Mouse (Mus musculus) kidney, embryonic 14.5 days (tissue): ENCODE results near the gene Pcbp1. TPM values are rescaled to one million over a fixed set of nuclear protein-coding genes. Genes with fewer than 3 reads are reported as not detected.
"Not testable (repeated sequence)": the region's sequence is repeated elsewhere in the genome, so short reads cannot be mapped to it uniquely, and the experiment has no call there.

Source experiments
- ATAC-seq: fragments of 200-750 bp; cut with Nextera tagmentation; 2 replicates; pipeline ENCODE4 v1.8.0; 2017; ENCODE audit warnings: moderate number of reproducible peaks, mild to moderate bottlenecking, moderate TSS enrichment, moderate library complexity; ENCODE audit not compliant: low FRiP score, low TSS enrichment
- H3K27ac ChIP-seq: fragments of 300-500 bp; sonication (generic); 2 replicates; pipeline ENCODE4 v1.5.1; 2014; ENCODE audit warnings: low read depth, mild to moderate bottlenecking, low read length, moderate library complexity, mixed read lengths
- H3K27me3 ChIP-seq: fragments of 300-500 bp; sonication (generic); 2 replicates; pipeline ENCODE4 v1.6.1; 2014; ENCODE audit warnings: mild to moderate bottlenecking, low read length; ENCODE audit not compliant: control insufficient read depth, insufficient read depth
- H3K36me3 ChIP-seq: fragments of 300-500 bp; sonication (generic); 2 replicates; pipeline ENCODE4 v1.6.1; 2014; ENCODE audit warnings: low read length, mixed read lengths; ENCODE audit not compliant: control insufficient read depth, insufficient read depth
- H3K4me1 ChIP-seq: fragments of 300-500 bp; sonication (generic); 2 replicates; pipeline ENCODE4 v1.6.1; 2014; ENCODE audit warnings: low read length, mixed read lengths; ENCODE audit not compliant: control insufficient read depth, insufficient read depth
- H3K4me2 ChIP-seq: fragments of 300-500 bp; sonication (generic); replicated peaks from 2 replicates; pipeline ENCODE4 v1.6.1; 2014; ENCODE audit warnings: low read depth, mild to moderate bottlenecking, low read length
- H3K4me3 ChIP-seq: fragments of 300-500 bp; sonication (generic); 2 replicates; pipeline ENCODE4 v1.5.1; 2014; ENCODE audit warnings: mild to moderate bottlenecking, low read length
- H3K9ac ChIP-seq: fragments of 300-500 bp; sonication (generic); 2 replicates; pipeline ENCODE4 v1.6.1; 2014; ENCODE audit warnings: low read depth, mild to moderate bottlenecking, low read length, moderate library complexity
- H3K9me3 ChIP-seq: fragments of 300-500 bp; sonication (generic); 2 replicates; pipeline ENCODE4 v1.6.1; 2016; ENCODE audit warnings: low read length; ENCODE audit not compliant: control insufficient read depth
- WGBS: fragments of 180-500 bp; shearing (Covaris S2); extraction: QIAGEN DNeasy Blood & Tissue Kit; methylation state at CpG from one replicate; pipeline ENCODE4 v1.1.7; 2014; 5-methylcytosine and 5-hydroxymethylcytosine counted together
- polyA plus RNA-seq: library from polyadenylated mRNA; unstranded; fragments of >200 nt; fragmentation: Nextera tagmentation; extraction: Ambion mirVana; gene quantifications from 2 replicates; pipeline ENCODE4 v1.2.1, GENCODE M21; 2014

Gene Pcbp1
- 475 and 492 TPM in 2 replicates for polyA plus RNA-seq

DNA sequence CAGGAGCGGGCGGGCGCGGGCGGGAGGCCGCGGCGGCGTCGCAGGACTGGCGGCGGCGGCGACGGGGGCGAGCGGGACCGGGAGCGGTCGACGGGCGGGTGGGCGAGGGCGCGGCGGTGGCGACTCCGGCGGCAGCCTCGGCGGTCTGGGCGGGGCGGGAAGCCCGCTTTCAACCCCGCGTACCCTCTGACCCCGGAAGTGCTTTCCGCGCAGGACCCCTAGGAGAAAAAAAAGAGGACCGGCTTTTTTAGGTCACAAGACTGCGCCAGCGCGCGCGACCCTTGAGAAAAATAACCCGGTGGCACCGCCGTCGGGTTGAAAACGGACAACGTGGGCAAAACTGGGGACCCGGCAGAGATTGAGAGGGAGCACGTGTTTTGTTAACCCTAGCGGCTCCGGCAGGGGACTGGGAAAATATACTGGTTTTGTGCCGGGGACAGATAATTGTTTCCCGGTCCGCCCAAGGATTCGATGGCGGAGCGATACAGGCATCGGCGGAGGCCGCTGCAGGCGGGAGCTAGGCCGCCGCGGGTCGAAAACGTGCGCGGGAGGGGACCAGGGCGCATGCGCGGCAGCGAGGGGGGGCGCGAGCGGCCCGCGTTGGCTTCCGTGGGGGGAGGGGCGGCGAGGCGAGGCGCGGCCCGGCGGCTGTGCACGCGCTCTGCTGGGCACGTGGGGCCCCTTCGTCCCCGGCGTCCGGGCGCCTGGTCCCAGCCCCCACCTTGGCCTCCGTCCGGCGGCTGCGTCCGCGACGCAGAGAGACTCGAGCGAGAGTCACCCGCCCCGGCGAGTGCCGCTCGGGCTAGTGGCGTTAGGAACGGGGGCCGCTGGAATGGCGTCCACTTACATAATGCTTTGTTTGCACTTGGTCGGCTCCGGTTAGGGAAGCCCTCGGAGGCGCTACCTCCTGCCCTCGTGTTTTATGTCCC is at the start of gene Pcbp1:
Pcbp1 (minus strand) TSS at position 290 of the 929 bp plus-strand sequence.
- under 1% methylated on average over 80 of the region's 120 CpGs for WGBS
- H3K9ac ChIP-seq: peak within 1 kb of the TSS; percentile 98
- ATAC-seq: peak; percentile 85
- H3K4me2 ChIP-seq: peak within 1 kb of the TSS; percentile 83
- peak within 1 kb of the TSS; percentile 71 for H3K4me3 ChIP-seq
- H3K9me3 ChIP-seq: no peaks in the 10 kb centered on the region
- H3K27ac ChIP-seq: peak within 1 kb of the TSS; percentile 100
- peaks cover 23% of the 10 kb centered on the region for H3K36me3 ChIP-seq
- peaks cover 15% of the 10 kb centered on the region; the same call in 1 of the 2 replicates for H3K4me1 ChIP-seq
- H3K27me3 ChIP-seq: no peaks in the 10 kb centered on the region

DNA sequence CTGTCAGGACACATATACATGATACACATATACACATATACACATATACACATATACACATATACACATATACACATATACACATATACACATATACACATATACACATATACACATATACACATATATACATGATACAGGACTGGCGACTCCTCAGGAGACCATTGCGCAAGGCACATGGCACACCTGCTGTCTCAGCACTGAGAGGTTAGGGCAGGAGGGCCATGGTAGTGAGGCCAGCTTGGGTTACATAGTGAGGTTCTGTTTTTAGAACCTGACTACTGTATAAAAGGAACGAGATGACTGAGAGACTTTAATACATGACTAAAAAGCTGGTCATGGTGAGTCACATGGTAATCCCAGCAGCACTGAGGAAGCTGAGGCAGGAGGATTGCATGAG is 48.4 kb upstream of the Pcbp1 start:
- Histone ChIP-seq H3K4me1 (peaks cover 3% of the 10 kb centered on the region; the same call in 1 of the 2 replicates), H3K4me3 (no peak overlapping the region), H3K9ac (no peak overlapping the region), H3K9me3 (no peaks in the 10 kb centered on the region), H3K4me2 (no peak overlapping the region), H3K27ac (no peak overlapping the region), H3K36me3 (no peaks in the 10 kb centered on the region), H3K27me3 (no peaks in the 10 kb centered on the region)
- WGBS: 94% methylated on average over 3 of the region's 3 CpGs
- ATAC-seq: no peak

DNA sequence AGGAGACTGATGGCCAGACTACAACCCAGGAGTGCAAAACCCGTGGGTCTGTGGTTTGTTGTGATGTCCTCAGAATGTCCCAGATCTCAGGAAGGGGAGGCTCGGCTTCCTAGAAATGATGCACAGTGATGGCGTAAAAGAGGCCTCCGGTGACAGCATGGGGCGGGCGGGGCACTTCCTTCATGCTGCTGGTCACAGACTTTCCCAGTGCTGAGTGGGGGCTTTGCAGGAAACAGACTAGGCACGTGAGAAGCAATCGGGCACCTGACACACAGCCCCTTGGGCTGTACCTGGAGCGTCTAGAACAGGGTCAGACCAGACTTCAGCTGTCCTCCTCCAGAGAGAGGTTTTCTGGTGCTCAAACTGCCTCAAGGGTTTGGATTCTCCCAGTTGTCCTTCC is 44.7 kb upstream of the Pcbp1 start:
- Histone ChIP-seq H3K9ac (no peak overlapping the region), H3K9me3 (no peaks in the 10 kb centered on the region), H3K4me1 (peaks cover 3% of the 10 kb centered on the region; the same call in 1 of the 2 replicates), H3K4me3 (no peak overlapping the region), H3K36me3 (peaks cover 1% of the 10 kb centered on the region; the same call in 1 of the 2 replicates), H3K27ac (no peak overlapping the region), H3K4me2 (no peak overlapping the region), H3K27me3 (no peaks in the 10 kb centered on the region)
- 54% methylated on average over 9 of the region's 9 CpGs for WGBS
- ATAC-seq: no peak

DNA sequence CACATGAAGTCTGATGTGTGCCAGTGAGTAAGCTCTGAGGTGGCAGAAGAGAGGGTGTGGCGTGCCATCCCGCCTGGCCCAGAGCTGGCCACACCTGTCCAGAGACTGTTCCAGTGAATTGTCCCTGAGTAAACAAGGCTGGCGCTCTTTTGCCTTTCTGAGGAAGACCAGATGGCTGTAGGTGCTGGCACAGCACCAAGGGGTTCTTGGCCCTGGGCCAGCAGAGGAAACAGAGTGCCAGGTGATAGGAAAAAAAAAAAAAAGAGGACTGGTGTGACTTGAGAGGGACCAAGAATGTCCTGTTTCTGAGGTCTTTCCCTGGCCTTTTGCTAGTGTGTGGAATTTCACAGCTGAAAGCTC is 43.3 kb upstream of the Pcbp1 start:
- 0 out of 2 replicates have a peak, but pooled peaks have one; percentile 24 for ATAC-seq
- peaks cover 3% of the 10 kb centered on the region; the same call in 1 of the 2 replicates for H3K4me1 ChIP-seq
- H3K27ac ChIP-seq: no peak overlapping the region
- no peaks in the 10 kb centered on the region for H3K9me3 ChIP-seq
- H3K4me2 ChIP-seq: no peak overlapping the region
- H3K27me3 ChIP-seq: no peaks in the 10 kb centered on the region
- WGBS: 60% methylated on average over 3 of the region's 3 CpGs
- no peak overlapping the region for H3K9ac ChIP-seq
- H3K36me3 ChIP-seq: peaks cover 13% of the 10 kb centered on the region; the same call in 1 of the 2 replicates
- no peak overlapping the region for H3K4me3 ChIP-seq

DNA sequence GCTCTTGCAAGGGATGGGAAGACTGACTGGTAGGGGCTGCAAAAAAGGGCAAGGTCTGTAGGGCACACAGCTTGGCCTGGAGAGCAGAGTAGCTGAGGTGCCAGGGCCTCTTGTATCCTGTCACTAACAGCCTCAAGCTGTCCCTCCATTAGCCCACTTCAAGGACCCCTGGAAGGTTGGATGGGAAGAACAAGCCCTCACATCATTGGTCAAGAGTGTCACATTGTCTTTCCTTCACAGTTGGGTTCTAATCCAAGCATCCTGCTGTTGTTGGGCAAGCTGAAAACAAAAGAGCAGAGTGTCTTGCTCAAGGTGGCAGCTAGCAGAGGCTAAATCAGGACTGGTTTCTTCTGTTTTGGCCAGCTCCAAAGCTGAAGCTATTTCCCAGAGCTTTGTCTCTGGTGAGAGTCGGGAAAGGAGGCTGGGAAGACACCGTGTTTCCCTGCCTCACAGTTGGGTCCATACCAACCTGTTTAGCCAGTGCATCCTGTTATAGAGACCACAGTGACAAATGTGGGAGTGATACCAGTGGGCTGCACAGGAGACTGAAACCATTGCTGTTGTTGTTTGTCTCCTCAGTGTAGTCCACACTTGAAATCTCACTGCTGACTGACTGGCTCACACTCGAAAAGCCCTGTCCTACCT is 42.8 kb upstream of the Pcbp1 start:
- Histone ChIP-seq H3K27ac (no peak overlapping the region), H3K4me1 (peaks cover 3% of the 10 kb centered on the region; the same call in 1 of the 2 replicates), H3K36me3 (peaks cover 16% of the 10 kb centered on the region; the same call in 1 of the 2 replicates), H3K4me2 (no peak overlapping the region), H3K27me3 (no peaks in the 10 kb centered on the region), H3K9ac (no peak overlapping the region), H3K9me3 (no peaks in the 10 kb centered on the region), H3K4me3 (no peak overlapping the region)
- ATAC-seq: no peak
- WGBS: 55% methylated on average over 3 of the region's 3 CpGs

DNA sequence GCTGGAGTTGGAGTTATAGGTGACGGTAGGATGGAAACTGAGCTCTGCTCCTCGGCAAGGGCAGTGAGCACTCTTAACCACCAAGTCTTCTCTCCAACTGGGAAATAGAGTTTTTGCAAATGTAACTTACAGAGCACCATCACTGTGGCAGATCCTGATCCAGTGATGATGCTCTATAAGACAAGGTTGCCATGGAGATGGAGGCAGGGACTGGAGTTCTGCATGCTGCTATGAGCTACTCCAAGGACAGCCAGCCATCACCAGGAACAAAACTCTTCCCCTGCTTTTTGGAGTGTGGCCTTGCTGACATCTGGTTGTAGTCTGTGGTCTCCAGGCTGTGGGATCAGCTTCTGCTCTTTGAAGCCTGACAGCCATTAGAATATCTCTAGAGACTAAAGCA is 39.7 kb upstream of the Pcbp1 start:
- H3K27ac ChIP-seq: no peak overlapping the region
- no peak overlapping the region for H3K9ac ChIP-seq
- peaks cover 36% of the 10 kb centered on the region; the same call in 1 of the 2 replicates for H3K36me3 ChIP-seq
- ATAC-seq: no peak
- H3K27me3 ChIP-seq: no peaks in the 10 kb centered on the region
- 93% methylated on average over 2 of the region's 2 CpGs for WGBS
- H3K4me3 ChIP-seq: no peak overlapping the region
- H3K4me1 ChIP-seq: peaks cover under 1% of the 10 kb centered on the region; the same call in 1 of the 2 replicates
- no peak overlapping the region for H3K4me2 ChIP-seq
- H3K9me3 ChIP-seq: no peaks in the 10 kb centered on the region

DNA sequence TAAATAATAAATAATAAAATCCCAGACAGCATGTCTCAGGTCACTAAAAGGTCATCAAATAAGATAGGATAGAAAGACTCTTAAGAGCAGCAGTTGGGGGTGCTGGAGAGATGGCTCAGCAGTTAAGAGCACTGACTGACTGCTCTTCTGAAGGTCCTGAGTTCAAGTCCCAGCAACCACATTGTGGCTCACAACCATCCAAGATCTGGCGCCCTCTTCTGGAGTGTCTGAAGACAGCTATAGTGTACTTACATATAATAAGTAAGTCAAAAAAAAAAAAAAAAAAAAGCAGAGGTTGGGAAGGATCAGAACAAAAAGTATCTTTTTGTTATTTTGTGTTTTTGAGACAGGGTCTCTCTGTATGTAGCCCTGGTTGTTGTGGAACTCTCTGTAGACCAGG is 31.1 kb upstream of the Pcbp1 start:
- not testable (repeated sequence) for H3K4me3 ChIP-seq, H3K4me2 ChIP-seq, H3K9me3 ChIP-seq, ATAC-seq, H3K27me3 ChIP-seq, H3K27ac ChIP-seq, H3K9ac ChIP-seq, H3K4me1 ChIP-seq
- peaks cover 26% of the 10 kb centered on the region for H3K36me3 ChIP-seq
- WGBS: 97% methylated on average over 1 of the region's 1 CpGs

DNA sequence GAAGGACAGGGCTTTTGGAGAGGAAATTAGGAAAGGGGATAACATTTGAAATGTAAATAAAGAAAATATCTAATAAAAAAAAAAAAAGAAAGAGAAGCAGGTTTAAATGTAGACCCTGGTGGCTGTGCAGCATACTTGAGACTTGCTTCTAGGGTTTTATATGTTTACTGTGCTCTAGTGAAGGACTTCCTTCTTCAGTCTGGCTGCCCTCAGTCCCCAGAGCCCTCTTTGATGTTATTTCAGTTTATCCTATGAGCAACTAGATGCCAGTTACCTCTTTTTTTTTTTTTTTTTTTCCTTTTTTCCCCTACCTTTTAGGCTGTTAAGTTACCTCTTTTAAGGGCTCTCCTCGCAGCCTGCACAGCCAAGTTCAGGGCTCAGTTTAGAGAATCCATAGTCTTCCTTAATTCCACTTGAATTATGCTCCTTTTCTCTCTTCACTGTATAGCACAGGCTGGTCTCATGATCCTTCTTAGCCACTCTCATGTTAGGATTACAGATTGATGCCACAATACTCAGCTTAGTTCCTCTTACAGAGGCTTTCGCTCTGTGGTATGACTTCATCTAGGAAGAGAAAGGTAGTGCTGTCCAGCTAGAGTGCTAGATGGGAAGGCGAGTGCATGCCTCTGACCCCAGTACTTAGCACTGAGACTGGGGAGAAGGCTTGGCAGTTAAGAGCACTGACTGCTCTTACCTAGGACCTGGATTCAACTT is 30.4 kb upstream of the Pcbp1 start:
- Histone ChIP-seq H3K27ac (no peak overlapping the region), H3K4me2 (no peak overlapping the region), H3K4me3 (no peak overlapping the region), H3K36me3 (peaks cover 27% of the 10 kb centered on the region), H3K27me3 (no peaks in the 10 kb centered on the region), H3K4me1 (no peaks in the 10 kb centered on the region), H3K9ac (no peak overlapping the region), H3K9me3 (no peaks in the 10 kb centered on the region)
- no peak for ATAC-seq
- WGBS: 92% methylated on average over 3 of the region's 3 CpGs
